Mouse (Mus musculus): Measurements from ENCODE around the gene Acad11. TPM values are rescaled to one million over a fixed set of nuclear protein-coding genes. Genes with fewer than 3 reads are reported as not detected.

Acad11 gene
- polyA plus RNA-seq, 1 experiment from 2014 or later = 60.6 TPM

DNA sequence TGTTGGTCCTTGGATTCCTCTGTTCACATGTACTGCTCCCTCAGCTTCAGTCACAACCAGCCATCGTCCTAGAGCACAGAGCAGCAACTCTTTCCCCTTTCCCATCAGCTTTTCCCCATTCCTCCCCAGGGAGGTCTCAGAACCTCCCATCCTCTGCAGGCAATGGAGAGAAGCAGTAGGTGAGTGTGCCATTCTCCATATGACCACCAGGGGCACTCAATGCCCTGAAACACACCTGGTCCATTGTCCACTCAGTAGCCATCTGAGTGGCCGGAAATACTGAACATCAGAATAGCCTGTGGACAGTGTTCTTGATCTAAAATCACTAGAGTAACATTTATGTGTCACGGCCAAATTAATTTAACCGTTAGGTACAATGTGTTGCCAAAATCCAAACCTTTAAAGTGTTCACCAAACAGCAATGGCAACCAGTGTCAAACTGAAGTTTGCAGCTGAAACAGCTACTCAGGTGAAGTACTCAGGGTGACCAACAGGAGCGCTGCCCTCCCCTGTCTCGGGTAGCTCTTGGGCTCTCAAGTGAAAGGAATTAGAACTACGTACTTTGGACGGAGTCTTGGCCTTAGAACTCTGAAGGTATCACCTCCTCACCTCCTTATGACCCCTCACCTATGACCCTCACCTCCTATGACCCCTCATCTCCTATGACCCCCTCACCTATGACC lies 81.3 kb downstream of the Acad11 start:
- 80% methylated on average over 8 of the region's 8 CpGs for WGBS
- no peak overlapping the region for H3K9ac ChIP-seq (ENCODE audit: low read depth, low read length)
- peak; percentile 26; the same call in 1 of the 2 replicates for ATAC-seq

DNA sequence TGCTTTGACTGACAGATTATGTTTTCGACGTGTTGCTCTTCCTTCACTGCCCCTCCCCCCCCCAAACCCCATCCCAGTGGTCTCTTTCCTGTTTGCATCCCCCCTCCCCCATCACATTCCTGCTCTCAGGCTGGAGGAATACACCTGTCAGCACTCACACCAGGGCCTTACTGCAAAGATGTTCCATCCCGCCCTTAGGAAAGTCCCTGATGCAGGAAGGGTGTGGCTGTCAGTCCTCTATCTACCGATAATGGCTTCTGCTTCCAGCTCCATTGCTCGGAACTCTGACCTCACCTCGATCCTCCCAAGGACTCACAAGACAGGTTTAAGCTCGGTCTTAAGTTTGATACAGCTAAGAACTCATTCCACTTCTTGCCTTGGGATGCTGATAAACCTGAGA lies 83.5 kb downstream of the Acad11 start:
- H3K4me3 ChIP-seq (ENCODE audit: low read depth, low read length) = no peak overlapping the region
- 62% methylated on average over 7 of the region's 7 CpGs for WGBS
- H3K36me3 ChIP-seq (ENCODE audit: control insufficient read depth, insufficient read depth) = peaks cover 15% of the 10 kb centered on the region
- H3K27ac ChIP-seq (ENCODE audit: low read depth, low read length) = no peak overlapping the region
- no peaks in the 10 kb centered on the region for H3K9me3 ChIP-seq (ENCODE audit: control insufficient read depth)
- no peaks in the 10 kb centered on the region for H3K27me3 ChIP-seq (replicated peaks; ENCODE audit: control insufficient read depth, insufficient read depth, low read length)
- H3K4me2 ChIP-seq (replicated peaks; ENCODE audit: low read depth) = no peak overlapping the region
- H3K4me1 ChIP-seq (replicated peaks; ENCODE audit: control insufficient read depth, insufficient read depth, low read length) = no peaks in the 10 kb centered on the region
- H3K9ac ChIP-seq (ENCODE audit: low read depth, low read length) = no peak overlapping the region
- ATAC-seq = no peak
- no peak for TF ChIP-seq CTCF (IDR thresholded peaks at IDR 0.05; ENCODE audit: low read depth)

More for the DNA sequence above, 81.3 kb downstream of the Acad11 start:
- Histone ChIP-seq H3K4me3 (ENCODE audit: low read depth, low read length) (no peak overlapping the region), H3K27me3 (replicated peaks; ENCODE audit: control insufficient read depth, insufficient read depth, low read length) (no peaks in the 10 kb centered on the region), H3K4me1 (replicated peaks; ENCODE audit: control insufficient read depth, insufficient read depth, low read length) (no peaks in the 10 kb centered on the region), H3K9me3 (ENCODE audit: control insufficient read depth) (no peaks in the 10 kb centered on the region), H3K36me3 (ENCODE audit: control insufficient read depth, insufficient read depth) (no peaks in the 10 kb centered on the region), H3K4me2 (replicated peaks; ENCODE audit: low read depth) (no peak overlapping the region), H3K27ac (ENCODE audit: low read depth, low read length) (no peak overlapping the region)
- TF ChIP-seq CTCF (IDR thresholded peaks at IDR 0.05; ENCODE audit: low read depth) = peak; percentile 74

DNA sequence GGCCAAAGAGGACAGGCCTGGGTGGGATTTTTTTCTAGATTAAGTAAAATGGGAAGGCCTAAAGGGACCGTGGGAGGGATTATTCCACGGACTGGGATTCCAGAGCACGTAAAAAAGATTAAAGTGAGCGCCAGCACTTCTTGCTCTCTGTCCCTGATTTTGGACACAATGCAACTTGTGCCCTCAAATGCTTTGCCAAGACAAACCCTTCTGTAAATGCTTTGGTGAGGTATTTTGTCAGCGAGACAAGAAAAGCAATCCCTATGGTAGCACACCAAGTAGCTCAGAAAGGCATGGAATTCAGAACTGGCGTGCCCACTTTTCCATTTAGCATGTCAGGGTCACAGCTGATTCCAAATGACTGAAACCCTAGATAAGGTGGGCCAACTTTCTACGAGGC lies 85.8 kb downstream of the Acad11 start:
- H3K4me3 ChIP-seq (ENCODE audit: low read depth, low read length) = no peak overlapping the region
- H3K9ac ChIP-seq (ENCODE audit: low read depth, low read length) = no peak overlapping the region
- no peak overlapping the region for H3K4me2 ChIP-seq (replicated peaks; ENCODE audit: low read depth)
- H3K9me3 ChIP-seq (ENCODE audit: control insufficient read depth) = no peaks in the 10 kb centered on the region
- peaks cover 35% of the 10 kb centered on the region for H3K36me3 ChIP-seq (ENCODE audit: control insufficient read depth, insufficient read depth)
- TF ChIP-seq CTCF (IDR thresholded peaks at IDR 0.05; ENCODE audit: low read depth) = no peak
- H3K27ac ChIP-seq (ENCODE audit: low read depth, low read length) = no peak overlapping the region
- no peaks in the 10 kb centered on the region for H3K27me3 ChIP-seq (replicated peaks; ENCODE audit: control insufficient read depth, insufficient read depth, low read length)
- 91% methylated on average over 7 of the region's 7 CpGs for WGBS
- H3K4me1 ChIP-seq (replicated peaks; ENCODE audit: control insufficient read depth, insufficient read depth, low read length) = no peaks in the 10 kb centered on the region
- ATAC-seq = no peak

DNA sequence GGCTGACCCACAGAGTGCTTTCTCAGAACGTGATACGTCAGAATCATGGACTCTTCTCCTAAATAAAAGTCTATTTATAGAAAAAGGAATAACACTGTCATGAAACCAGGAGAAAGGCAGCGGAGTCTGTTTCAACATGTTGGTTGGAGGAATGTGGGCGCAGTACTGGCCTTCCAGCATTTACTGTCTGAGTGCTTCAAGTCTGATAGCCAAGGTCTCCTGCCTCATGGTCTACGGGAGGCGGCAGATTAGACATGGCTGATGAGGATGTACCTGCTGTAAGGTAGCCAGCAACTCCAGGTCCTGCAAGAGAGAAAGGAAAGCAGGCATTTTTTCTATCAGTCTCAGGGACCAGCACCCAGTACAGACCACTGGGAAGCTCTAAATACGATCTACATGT lies 88.9 kb downstream of the Acad11 start:
- H3K36me3 ChIP-seq (ENCODE audit: control insufficient read depth, insufficient read depth) = peaks cover 66% of the 10 kb centered on the region
- no peak overlapping the region for H3K9ac ChIP-seq (ENCODE audit: low read depth, low read length)
- no peaks in the 10 kb centered on the region for H3K27me3 ChIP-seq (replicated peaks; ENCODE audit: control insufficient read depth, insufficient read depth, low read length)
- H3K4me1 ChIP-seq (replicated peaks; ENCODE audit: control insufficient read depth, insufficient read depth, low read length) = no peaks in the 10 kb centered on the region
- no peaks in the 10 kb centered on the region for H3K9me3 ChIP-seq (ENCODE audit: control insufficient read depth)
- WGBS = 83% methylated on average over 7 of the region's 7 CpGs
- no peak for ATAC-seq
- no peak overlapping the region for H3K27ac ChIP-seq (ENCODE audit: low read depth, low read length)
- H3K4me3 ChIP-seq (ENCODE audit: low read depth, low read length) = no peak overlapping the region
- no peak overlapping the region for H3K4me2 ChIP-seq (replicated peaks; ENCODE audit: low read depth)
- no peak for TF ChIP-seq CTCF (IDR thresholded peaks at IDR 0.05; ENCODE audit: low read depth)

DNA sequence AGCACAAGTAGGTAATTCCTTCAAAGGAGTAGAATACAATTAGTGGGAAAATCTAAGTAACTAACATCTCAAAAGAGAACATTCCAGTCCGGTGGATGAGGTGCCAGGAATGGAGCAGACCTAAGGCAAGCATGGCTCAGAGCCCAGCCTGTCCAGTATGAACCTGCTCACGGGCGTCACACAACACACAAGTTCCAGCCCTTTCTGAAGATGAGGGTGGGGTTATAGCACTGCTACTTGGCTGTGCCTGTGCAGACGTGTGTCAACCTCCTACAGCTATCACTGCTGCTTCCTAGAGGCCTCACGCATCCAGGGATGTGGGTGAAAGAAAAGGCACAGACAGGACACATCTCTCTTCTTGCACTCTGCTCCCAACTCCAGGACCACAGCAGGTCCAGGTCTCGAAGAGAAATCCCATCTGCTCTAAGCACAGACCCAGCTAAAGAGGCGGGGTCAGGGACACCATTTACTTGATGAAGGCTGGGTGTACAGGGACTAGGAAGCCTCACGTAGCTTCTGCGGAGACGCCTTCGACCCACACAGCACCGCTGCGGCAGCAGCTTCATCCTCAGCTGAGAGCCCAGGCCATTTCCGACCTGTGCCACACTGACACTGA lies 92.0 kb downstream of the Acad11 start:
- Histone ChIP-seq H3K4me3 (ENCODE audit: low read depth, low read length) (no peak overlapping the region), H3K27ac (ENCODE audit: low read depth, low read length) (no peak overlapping the region), H3K4me1 (replicated peaks; ENCODE audit: control insufficient read depth, insufficient read depth, low read length) (no peaks in the 10 kb centered on the region), H3K4me2 (replicated peaks; ENCODE audit: low read depth) (no peak overlapping the region), H3K9ac (ENCODE audit: low read depth, low read length) (no peak overlapping the region), H3K27me3 (replicated peaks; ENCODE audit: control insufficient read depth, insufficient read depth, low read length) (no peaks in the 10 kb centered on the region), H3K9me3 (ENCODE audit: control insufficient read depth) (no peaks in the 10 kb centered on the region), H3K36me3 (ENCODE audit: control insufficient read depth, insufficient read depth) (peaks cover 93% of the 10 kb centered on the region)
- WGBS = 94% methylated on average over 14 of the region's 14 CpGs
- TF ChIP-seq CTCF (IDR thresholded peaks at IDR 0.05; ENCODE audit: low read depth) = no peak
- no peak for ATAC-seq

DNA sequence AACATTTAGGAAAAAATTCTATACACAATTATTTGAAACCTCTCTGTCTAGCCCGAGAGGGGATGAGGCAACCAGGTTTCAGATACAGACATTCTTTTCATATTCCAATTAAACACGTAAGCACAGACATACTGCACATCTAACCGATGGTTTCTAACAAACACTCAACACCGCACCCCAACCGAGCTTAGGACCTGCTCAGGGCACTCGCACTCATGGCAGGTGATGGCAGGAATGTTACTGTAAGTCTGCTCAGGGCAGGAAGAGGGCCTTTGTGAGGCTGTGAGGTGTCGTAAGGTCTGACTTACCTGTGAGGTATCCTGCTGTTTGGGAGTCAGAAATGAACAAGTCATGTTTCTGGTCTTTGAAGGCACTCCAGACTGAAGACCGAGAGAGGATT lies 93.3 kb downstream of the Acad11 start:
- H3K4me2 ChIP-seq (replicated peaks; ENCODE audit: low read depth) = no peak overlapping the region
- no peak for ATAC-seq
- H3K27ac ChIP-seq (ENCODE audit: low read depth, low read length) = no peak overlapping the region
- H3K27me3 ChIP-seq (replicated peaks; ENCODE audit: control insufficient read depth, insufficient read depth, low read length) = no peaks in the 10 kb centered on the region
- no peak overlapping the region for H3K4me3 ChIP-seq (ENCODE audit: low read depth, low read length)
- no peak for TF ChIP-seq CTCF (IDR thresholded peaks at IDR 0.05; ENCODE audit: low read depth)
- no peaks in the 10 kb centered on the region for H3K4me1 ChIP-seq (replicated peaks; ENCODE audit: control insufficient read depth, insufficient read depth, low read length)
- H3K36me3 ChIP-seq (ENCODE audit: control insufficient read depth, insufficient read depth) = peaks cover 93% of the 10 kb centered on the region
- H3K9me3 ChIP-seq (ENCODE audit: control insufficient read depth) = no peaks in the 10 kb centered on the region
- H3K9ac ChIP-seq (ENCODE audit: low read depth, low read length) = no peak overlapping the region
- WGBS = 95% methylated on average over 8 of the region's 8 CpGs

Data from intestine, postnatal 0 days (tissue).